Mouse (Mus musculus) CD4-positive, CD25-positive, alpha-beta regulatory T cell, adult 9 weeks (primary cell): ENCODE data around the gene Gm10959. TPM values are rescaled to one million over a fixed set of nuclear protein-coding genes. Genes with fewer than 3 reads are reported as not detected.

ENCODE experiments used
- polyA plus RNA-seq: library from polyadenylated mRNA; unstranded; fragments of 100-300 nt; shearing (Covaris generic); gene quantifications from one replicate; pipeline ENCODE4 v1.2.1, GENCODE M21; 2017

Gm10959 gene
- not detected for polyA plus RNA-seq

DNA sequence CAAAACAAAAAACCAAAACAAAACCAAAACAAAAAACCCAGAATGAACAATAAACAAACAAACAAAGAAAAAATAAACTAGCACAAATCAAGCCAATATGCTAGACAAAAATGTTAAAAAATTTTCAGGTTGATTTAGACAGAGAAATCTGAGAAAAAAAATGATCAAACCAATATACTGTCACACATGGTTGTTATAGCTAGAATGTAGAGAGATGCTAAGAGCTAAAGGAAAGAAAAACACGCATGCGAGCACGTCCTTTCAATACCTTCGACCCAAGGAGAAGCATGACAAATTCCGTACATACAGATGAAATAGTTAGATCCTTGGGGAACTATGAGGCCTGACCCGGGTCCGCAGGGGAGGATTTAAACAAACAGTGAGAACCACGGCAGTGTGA lies at the start of gene Gm10959:
Gm10959 (minus strand) TSS at position 101 of the 400 bp plus-strand sequence.

DNA sequence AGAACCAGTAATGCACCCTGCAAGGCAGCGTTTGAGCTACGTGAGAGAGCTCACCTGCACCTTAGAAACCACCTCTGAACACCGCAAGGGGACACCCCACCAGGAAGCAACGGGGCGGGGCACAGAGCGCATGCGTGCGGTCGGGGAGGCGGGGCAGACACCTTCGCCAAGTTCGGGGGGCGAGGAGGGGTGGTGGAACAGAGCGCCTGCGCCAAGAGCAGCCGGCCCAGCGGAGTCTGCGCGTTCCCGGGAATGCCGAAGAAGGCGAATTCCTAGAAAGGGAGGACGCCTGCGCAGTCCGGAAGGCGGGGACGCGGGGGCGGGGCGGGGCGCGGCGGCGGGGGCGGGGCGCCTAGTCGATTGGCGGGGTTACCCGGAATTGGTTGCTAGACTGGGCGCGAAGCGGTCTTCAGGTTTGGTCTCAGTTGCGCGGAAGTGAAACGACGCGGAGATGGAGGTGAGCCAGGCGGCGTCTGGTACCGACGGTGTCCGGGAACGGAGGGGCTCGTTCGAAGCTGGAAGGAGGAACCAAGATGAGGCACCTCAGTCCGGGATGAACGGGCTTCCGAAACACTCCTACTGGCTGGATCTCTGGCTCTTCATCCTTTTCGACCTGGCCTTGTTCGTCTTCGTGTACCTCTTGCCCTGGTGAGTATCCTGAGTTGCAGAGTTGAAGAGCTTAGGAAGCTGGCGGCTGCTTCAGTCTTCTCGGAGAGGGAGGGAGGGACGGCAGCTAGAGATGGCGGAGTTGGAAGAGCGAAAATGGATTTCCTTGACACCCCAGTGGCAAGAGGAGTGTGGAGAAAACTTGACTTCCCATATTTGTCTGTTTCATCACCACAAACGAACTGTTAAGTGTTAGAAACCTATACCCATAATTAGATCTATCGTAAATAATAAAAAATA lies 5.1 kb upstream of the Gm10959 start, which contains the start of gene 1810037I17Rik:
1810037I17Rik (plus strand) TSS at position 195 of the 906 bp plus-strand sequence.

DNA sequence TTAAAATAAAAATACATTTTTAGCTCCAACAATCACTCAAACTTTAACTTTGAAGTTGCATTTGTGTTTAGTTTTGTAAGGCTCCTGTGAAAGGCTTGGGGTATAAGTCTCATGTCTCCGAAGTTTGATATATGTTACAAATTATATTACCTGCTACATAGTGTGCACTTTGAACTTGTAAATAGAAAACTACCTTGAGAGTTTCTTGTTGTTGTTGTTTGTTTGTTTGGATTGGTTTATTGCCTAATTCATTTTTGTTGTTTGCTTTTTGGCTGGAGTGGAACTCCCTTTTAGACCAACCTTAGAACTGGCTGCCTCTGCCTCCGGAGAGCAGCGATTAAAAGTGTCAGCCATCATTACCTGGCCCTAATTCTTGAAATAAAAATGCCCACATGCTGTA lies 24.4 kb downstream of the Gm10959 start, which contains the start of gene Fabp2:
Fabp2 (plus strand) TSS at position 301 of the 400 bp plus-strand sequence.

Other genes starting within 250 kb of the Gm10959 start
- gene Pde5a, start 190.4 kb downstream of the Gm10959 start, polyA plus RNA-seq = 0.10 TPM
- not detected for gene Fabp2, start 24.3 kb downstream of the Gm10959 start, polyA plus RNA-seq
- 111 TPM for gene 1810037I17Rik, start 4.8 kb upstream of the Gm10959 start, polyA plus RNA-seq
- 22.9 TPM for gene Usp53, start 65.2 kb upstream of the Gm10959 start, polyA plus RNA-seq
- gene Myoz2, start 115.7 kb upstream of the Gm10959 start, polyA plus RNA-seq = not detected